Mouse (Mus musculus) spleen, adult 2 months (tissue): ENCODE measurements around the gene Rapgef2.

ENCODE experiments used
- CTCF ChIP-seq: fragments of 200-500 bp; IDR thresholded peaks from 2 replicates; pipeline ENCODE4 v1.5.1; 2011; ENCODE audit warnings: mild to moderate bottlenecking, inconsistent platforms; ENCODE audit not compliant: insufficient read depth, insufficient read length, insufficient replicate concordance; ENCODE audit errors: extremely low read depth
- POLR2A ChIP-seq: fragments of 200-500 bp; IDR thresholded peaks from 2 replicates; pipeline ENCODE4 v1.6.1; 2011; ENCODE audit warnings: low read depth, low read length, inconsistent platforms

DNA sequence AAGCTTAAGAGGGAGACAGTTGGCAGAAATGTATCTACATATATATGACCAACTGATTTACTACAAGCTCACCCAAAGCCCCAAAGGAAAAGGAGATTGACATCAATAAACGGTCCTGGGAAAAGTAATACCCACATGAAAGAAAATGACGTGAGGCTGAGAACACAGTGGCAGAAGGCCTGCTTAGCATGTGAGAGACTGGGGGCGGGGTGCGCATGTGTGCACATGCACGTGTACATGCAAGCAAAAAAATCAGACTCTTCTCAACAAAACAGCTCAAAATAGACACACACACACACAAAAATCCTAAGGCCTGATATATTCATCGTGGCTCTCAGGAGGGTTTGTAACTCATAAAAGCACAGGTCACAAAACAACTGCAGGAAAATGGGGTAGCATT, 60.4 kb downstream of the Rapgef2 start:
- TF ChIP-seq CTCF, result no peak
- no peak for TF ChIP-seq POLR2A
